Comparison of ENCODE assay signal across 8 mouse cellular contexts in the genomic region with DNA sequence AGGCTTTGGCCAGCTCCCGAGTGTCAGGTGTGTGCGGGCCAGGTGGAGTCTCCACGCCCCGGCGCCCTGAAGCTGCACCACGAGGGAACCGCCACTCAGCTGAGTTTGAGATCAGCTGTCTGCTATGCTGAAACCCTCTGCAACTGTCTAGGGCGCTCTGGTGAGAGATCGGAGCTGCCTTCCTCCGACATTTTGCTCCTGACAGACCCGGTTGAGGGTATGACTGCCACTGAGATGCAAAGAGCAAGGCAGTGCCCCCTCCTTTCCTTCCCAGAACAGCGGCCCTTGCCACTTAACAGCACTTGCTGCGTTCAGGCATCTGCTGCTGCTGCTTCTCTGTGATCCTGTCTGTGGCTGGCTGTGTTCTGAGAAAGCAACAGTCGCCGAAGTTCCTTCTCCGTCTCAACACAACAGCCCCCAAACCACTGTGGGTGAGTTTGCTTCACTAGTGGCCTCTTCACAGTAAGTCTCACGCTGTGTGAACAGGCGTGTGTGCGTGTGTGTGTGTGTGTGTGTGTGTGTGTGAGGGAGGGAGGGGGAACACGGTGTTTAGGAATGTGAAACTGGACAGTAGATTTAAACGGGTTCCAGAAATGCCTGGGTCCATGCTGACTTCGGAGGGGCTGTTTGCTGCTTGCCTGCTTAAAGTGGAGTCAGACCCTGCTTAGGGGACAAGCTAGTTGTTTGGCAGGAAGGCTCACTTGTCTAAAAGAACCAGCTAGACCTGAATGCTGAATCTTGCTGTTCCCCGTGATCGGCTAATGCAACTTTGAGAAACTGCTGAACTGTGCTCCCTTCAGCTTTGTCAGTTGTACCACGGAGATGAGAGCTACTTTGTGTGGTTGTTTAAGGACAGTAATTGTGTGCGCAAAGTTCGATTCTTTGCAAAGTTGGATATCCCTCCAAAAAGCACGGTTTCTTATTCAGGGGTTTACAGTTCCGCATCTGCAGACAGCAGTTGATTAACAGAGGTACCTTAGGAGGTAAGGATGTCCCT.
A peak's percentile ranks its signal among the peaks of the same experiment; 100 is the strongest.
DNase-seq lines count a peak whose midpoint lies in the region; ATAC-seq and TF ChIP-seq lines count a peak whose summit lies in the region.

No protein-coding gene starts in this region.

- H3K4me2 ChIP-seq in lung, postnatal 0 days (replicated peaks; ENCODE audit: low read depth, low read length), result peak overlapping the region; percentile 57
- H3K4me2 ChIP-seq in intestine, embryonic 15.5 days (replicated peaks), result peak overlapping the region; percentile 85
- peak overlapping the region; percentile 62 for H3K4me2 ChIP-seq in liver, postnatal 0 days (ENCODE audit: low read depth, low read length)

- peak overlapping the region; percentile 28; the same call in 1 of the 2 replicates for H3K4me3 ChIP-seq in lung, postnatal 0 days (ENCODE audit: low read depth, low read length)
- H3K4me3 ChIP-seq in lung, adult 2 months (replicated peaks; ENCODE audit: extremely low read depth, low read depth, low read length), result no peak overlapping the region
- H3K4me3 ChIP-seq in intestine, embryonic 15.5 days (replicated peaks), result peak overlapping the region; percentile 38
- H3K4me3 ChIP-seq in liver, postnatal 0 days (ENCODE audit: low read depth, low read length), result peak overlapping the region; percentile 29

- TF ChIP-seq EP300 in lung, postnatal 0 days (IDR thresholded peaks at IDR 0.05), result no peak
- no peak for TF ChIP-seq EP300 in liver, postnatal 0 days (IDR thresholded peaks at IDR 0.05; ENCODE audit: low read depth)

- no peaks in the 10 kb centered on the region for H3K9me3 ChIP-seq in lung, postnatal 0 days (ENCODE audit: low read length)
- H3K9me3 ChIP-seq in intestine, embryonic 15.5 days, result no peaks in the 10 kb centered on the region
- H3K9me3 ChIP-seq in liver, postnatal 0 days (ENCODE audit: low read length), result no peaks in the 10 kb centered on the region

- no peak for TF ChIP-seq CTCF in lung, postnatal 0 days (IDR thresholded peaks at IDR 0.05)
- no peak for TF ChIP-seq CTCF in lung, adult 2 months (IDR thresholded peaks at IDR 0.05; ENCODE audit: insufficient read depth, low read length)
- no peak for TF ChIP-seq CTCF in liver, postnatal 0 days (IDR thresholded peaks at IDR 0.05; ENCODE audit: low read depth)

- peak; percentile 33 for ATAC-seq in lung, postnatal 0 days
- ATAC-seq in intestine, embryonic 15.5 days, result peak; percentile 83
- ATAC-seq in liver, postnatal 0 days, result no peak

- TF ChIP-seq POLR2A in lung, adult 2 months (IDR thresholded peaks at IDR 0.05; ENCODE audit: borderline replicate concordance, extremely low read depth, low read depth, low read length), result no peak

- no peaks in the 10 kb centered on the region; the same call in 1 of the 2 replicates for H3K27me3 ChIP-seq in lung, postnatal 0 days (replicated peaks; ENCODE audit: insufficient read depth, low read length)
- no peaks in the 10 kb centered on the region for H3K27me3 ChIP-seq in intestine, embryonic 15.5 days (replicated peaks)
- H3K27me3 ChIP-seq in liver, postnatal 0 days (ENCODE audit: insufficient read depth, low read length), result peaks cover 8% of the 10 kb centered on the region

- no peaks in the 10 kb centered on the region for H3K36me3 ChIP-seq in lung, postnatal 0 days (ENCODE audit: insufficient read depth, low read length)
- H3K36me3 ChIP-seq in intestine, embryonic 15.5 days, result no peaks in the 10 kb centered on the region
- H3K36me3 ChIP-seq in liver, postnatal 0 days (replicated peaks; ENCODE audit: insufficient read depth, low read length), result no peaks in the 10 kb centered on the region

- DNase-seq in lung, postnatal 0 days (ENCODE audit: low spot score), result peak; percentile 47
- no peak for DNase-seq in lung, adult 2 months
- peak; percentile 31 to 32 for DNase-seq in cerebellum, postnatal 14 days
- DNase-seq in heart, adult 18-20 months, result peak; percentile 22 to 65
- peak; percentile 13 for DNase-seq in liver, postnatal 0 days
- peak; percentile 27 for DNase-seq in ovary, postnatal 36 days (ENCODE audit: low spot score)
- no peak for DNase-seq in T-cell, adult 2 months (ENCODE audit: low spot score)

- no peak overlapping the region for H3K27ac ChIP-seq in lung, postnatal 0 days (ENCODE audit: low read length)
- no peak overlapping the region for H3K27ac ChIP-seq in intestine, embryonic 15.5 days
- H3K27ac ChIP-seq in liver, postnatal 0 days (ENCODE audit: low read depth), result no peak overlapping the region

- no peak overlapping the region for H3K9ac ChIP-seq in lung, postnatal 0 days (replicated peaks; ENCODE audit: low read depth)
- H3K9ac ChIP-seq in intestine, embryonic 15.5 days, result peak overlapping the region; percentile 17; the same call in 1 of the 2 replicates
- H3K9ac ChIP-seq in liver, postnatal 0 days (replicated peaks), result no peak overlapping the region

- H3K4me1 ChIP-seq in lung, postnatal 0 days (ENCODE audit: insufficient read depth, low read depth, low read length), result peaks cover 3% of the 10 kb centered on the region; the same call in 1 of the 2 replicates
- no peaks in the 10 kb centered on the region for H3K4me1 ChIP-seq in lung, adult 2 months (ENCODE audit: control insufficient read depth, insufficient read depth, low read length)
- H3K4me1 ChIP-seq in intestine, embryonic 15.5 days (replicated peaks), result no peaks in the 10 kb centered on the region
- H3K4me1 ChIP-seq in liver, postnatal 0 days (ENCODE audit: insufficient read depth), result no peaks in the 10 kb centered on the region

- 16% methylated on average over 29 of the region's 29 CpGs for WGBS in lung, postnatal 0 days
- 20% methylated on average over 29 of the region's 29 CpGs for WGBS in lung, adult 2 months
- WGBS in intestine, embryonic 15.5 days, result 21% methylated on average over 29 of the region's 29 CpGs
- 20% methylated on average over 29 of the region's 29 CpGs for WGBS in liver, postnatal 0 days (ENCODE audit: insufficient replicate concordance)

Comparison
In these comparisons a context has a peak if more than half of its experiments do, and no peak if none do; other contexts are left out.
1. DNase-seq: peak in lung, postnatal 0 days (single experiment), cerebellum, postnatal 14 days (2 of 2), heart, adult 18-20 months (2 of 2), liver, postnatal 0 days (single experiment) and ovary, postnatal 36 days (single experiment); none in lung, adult 2 months (single experiment) and T-cell, adult 2 months (single experiment).
2. Peak in every context shown above with its lines, with median percentiles within 50 percentile points of each other: H3K4me2 ChIP-seq.